Mouse (Mus musculus) CH12F3 (cell line): ENCODE measurements around the gene Olfr1461.

ENCODE experiments used
- in situ Hi-C: fragments of 300-500 bp; cut with MboI; formaldehyde crosslinking; loops from 2 replicates; pipeline ENCODE4 v1.14.3; 2020; ENCODE audit warnings: low sequenced_read_pairs

Gene Olfr1461

GRCm38 (mm10) chr19:13162700-13163099 lies at the start of gene Olfr1461:
TSS of gene Olfr1461 (plus strand) at chr19:13163000.
- in situ Hi-C loops = no loop called here

- in situ Hi-C loops = no loop called here
Measured at GRCm38 (mm10) chr19:13149449-13149848, 13.4 kb upstream of the Olfr1461 start, which contains the start of gene Olfr1459. TSS of gene Olfr1459 (minus strand) at chr19:13149549.

- in situ Hi-C loops = no loop called here
Measured at GRCm38 (mm10) chr19:13185434-13185833, 22.6 kb downstream of the Olfr1461 start, which contains the start of gene Olfr1462. TSS of gene Olfr1462 (plus strand) at chr19:13185734.
